Mouse (Mus musculus) G1E (cell line): Measurements from ENCODE around the gene Agk.

Experiments
- CTCF ChIP-seq: IDR thresholded peaks from 2 replicates; pipeline ENCODE4 v1.5.1; 2012; ENCODE audit warnings: low read depth, low read length, inconsistent platforms, mixed read lengths
- GATA1 ChIP-seq: IDR thresholded peaks from 2 replicates; pipeline ENCODE4 v1.6.1; 2012; ENCODE audit warnings: borderline replicate concordance, low read length, inconsistent platforms, mixed read lengths
- GATA2 ChIP-seq: IDR thresholded peaks from 2 replicates; pipeline ENCODE4 v1.6.1; 2012; ENCODE audit warnings: low read depth, low read length, inconsistent platforms, borderline replicate concordance
- POLR2AphosphoS5 ChIP-seq: IDR thresholded peaks from 2 replicates; pipeline ENCODE4 v1.6.1; 2012; ENCODE audit warnings: low read depth, low read length, inconsistent platforms; ENCODE audit not compliant: insufficient replicate concordance
- TAL1 ChIP-seq: conservative IDR thresholded peaks from 2 replicates; pipeline ENCODE4 v1.6.1; 2012; ENCODE audit warnings: low read depth, low read length, inconsistent platforms, mixed read lengths

GRCm38 (mm10) chr6:40350041-40350440 lies 25.1 kb downstream of the Agk start:
- TF ChIP-seq CTCF, result no peak
- TF ChIP-seq TAL1, result no peak
- no peak for TF ChIP-seq GATA1
- TF ChIP-seq POLR2AphosphoS5, result no peak
- no peak for TF ChIP-seq GATA2
